Comparison of ENCODE assay signal across 17 mouse cellular contexts in the genomic region with DNA sequence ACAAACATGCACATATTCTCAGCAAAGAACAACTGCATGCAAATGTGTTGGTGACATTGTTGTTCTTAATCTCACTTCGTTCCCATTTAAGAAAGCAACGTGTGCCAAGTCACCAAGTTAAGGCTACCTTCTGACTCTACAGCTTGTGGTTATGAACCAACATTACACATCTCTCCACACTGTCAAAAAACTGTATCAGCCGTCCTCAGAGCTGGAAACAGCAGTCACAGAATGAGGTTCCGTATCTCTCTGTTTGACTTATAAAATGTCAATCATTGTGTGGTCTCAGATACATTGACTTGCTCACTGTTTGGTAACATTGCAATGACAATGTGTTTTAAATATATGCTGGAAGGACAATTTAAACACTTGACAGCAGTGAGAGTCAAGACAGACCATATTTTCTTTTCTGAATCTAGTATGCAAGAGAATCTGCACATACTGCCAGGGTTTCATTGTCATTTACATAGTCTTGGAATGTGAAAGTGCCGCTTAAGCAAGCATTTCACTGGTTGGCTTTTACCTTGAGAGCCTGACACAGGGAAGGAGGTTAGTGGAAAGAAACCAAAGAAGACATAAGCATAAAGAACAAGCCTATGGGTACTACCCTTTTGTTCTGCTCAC.
"Had no signal": no experiment of that assay in that cellular context is flagged by ENCODE, and none has a peak within 500 bp of the region (broad histone marks: within the 10 kb centered on the region; RNA-seq: fewer than 3 reads in every experiment).

No protein-coding gene starts in this region.

- H3K4me3 ChIP-seq: lung, embryonic 15.5 days; megakaryocyte, embryonic 14.5 days; midbrain, embryonic 13.5 days; midbrain, embryonic 15.5 days; neural tube, embryonic 12.5 days; stomach, embryonic 15.5 days had no signal

- ATAC-seq: lung, postnatal 0 days; midbrain, embryonic 13.5 days; midbrain, embryonic 15.5 days had no signal

- H3K9ac ChIP-seq: lung, embryonic 15.5 days; midbrain, embryonic 13.5 days; midbrain, embryonic 15.5 days; neural tube, embryonic 12.5 days; stomach, embryonic 15.5 days had no signal

- H3K27ac ChIP-seq: lung, embryonic 15.5 days; macrophage; midbrain, embryonic 13.5 days; midbrain, embryonic 15.5 days; neural tube, embryonic 12.5 days; stomach, embryonic 15.5 days; stomach, postnatal 0 days had no signal

- H3K4me1 ChIP-seq: lung, embryonic 15.5 days; neural tube, embryonic 12.5 days; stomach, embryonic 15.5 days had no signal

- H3K4me2 ChIP-seq: lung, embryonic 15.5 days; midbrain, embryonic 11.5 days; midbrain, embryonic 13.5 days; midbrain, embryonic 15.5 days; neural tube, embryonic 12.5 days; stomach, embryonic 15.5 days had no signal

- DNase-seq: lung, adult 2 months; lung, postnatal 14 days; lung, postnatal 36 days; right cerebral cortex, postnatal 14 days; thymus, adult 2 months; thymus, postnatal 25 days; thymus, postnatal 4 days had no signal

- H3K27me3 ChIP-seq: lung, embryonic 15.5 days; megakaryocyte, embryonic 14.5 days; midbrain, embryonic 13.5 days; midbrain, embryonic 15.5 days; neural tube, embryonic 12.5 days; stomach, embryonic 15.5 days had no signal

- H3K9me3 ChIP-seq: lung, embryonic 15.5 days; megakaryocyte, embryonic 14.5 days; midbrain, embryonic 15.5 days; neural tube, embryonic 12.5 days; stomach, embryonic 15.5 days had no signal

- H3K36me3 ChIP-seq: lung, embryonic 15.5 days; midbrain, embryonic 13.5 days; midbrain, embryonic 15.5 days; neural tube, embryonic 12.5 days; stomach, embryonic 15.5 days had no signal
